Mouse (Mus musculus): Measurements from ENCODE around the gene Dennd5a. TPM values are rescaled to one million over a fixed set of nuclear protein-coding genes. Genes with fewer than 3 reads are reported as not detected.
A peak's percentile ranks its signal among the peaks of the same experiment; 100 is the strongest.
"Not testable (repeated sequence)": the region's sequence is repeated elsewhere in the genome, so short reads cannot be mapped to it uniquely, and the experiment has no call there.

The Dennd5a gene
- total RNA-seq (2021), result 100 to 1,000 TPM; 214 to 225 TPM
- long read RNA-seq, experiment 1, full-length matches to known transcripts, result 243 of 345 reads
- long read RNA-seq, experiment 1, partial matches to known transcripts, result 67 of 345 reads
- long read RNA-seq, experiment 1, other reads (novel, unspliced or antisense), result 35 of 345 reads
- long read RNA-seq, experiment 2, full-length matches to known transcripts, result 232 of 313 reads
- long read RNA-seq, experiment 2, partial matches to known transcripts, result 56 of 313 reads
- long read RNA-seq, experiment 2, other reads (novel, unspliced or antisense), result 25 of 313 reads

GRCm38 (mm10) chr7:109959716-109960612, at the start of gene Dennd5a:
Gene Dennd5a, minus strand, starts transcription at chr7:109960470.
- intact Hi-C loops (cut with DNase I), result loop anchor here (1.0 kb wide), 1 partner anchor 34 kb away; no protein-coding TSS in a partner anchor
- no peak for TF ChIP-seq CTCF (IDR thresholded peaks at IDR 0.05)
- Histone ChIP-seq H3K27ac (peak within 1 kb of the TSS; percentile 99), H3K4me3 (peak within 1 kb of the TSS; percentile 96)
- DNase-seq (ENCODE audit: extremely low spot score in 1 of 2, low spot score in 2 of 2), result peak; percentile 78 to 83

- intact Hi-C loops (cut with DNase I), result no loop called here
- no peak for TF ChIP-seq CTCF (IDR thresholded peaks at IDR 0.05)
- no peak overlapping the region for H3K27ac ChIP-seq
- no peak for DNase-seq (ENCODE audit: extremely low spot score in 1 of 2, low spot score in 2 of 2)
- H3K4me3 ChIP-seq, result no peak overlapping the region
These were observed 48.8 kb upstream of the Dennd5a start for GRCm38 (mm10) chr7:110009084-110009483.

- no peak for TF ChIP-seq CTCF (IDR thresholded peaks at IDR 0.05)
- DNase-seq (ENCODE audit: extremely low spot score in 1 of 2, low spot score in 2 of 2), result no peak
- no peak overlapping the region for H3K27ac ChIP-seq
- intact Hi-C loops (cut with DNase I), result no loop called here
- no peak overlapping the region for H3K4me3 ChIP-seq
These were observed 48.2 kb upstream of the Dennd5a start for GRCm38 (mm10) chr7:110008513-110008912.

- TF ChIP-seq CTCF (IDR thresholded peaks at IDR 0.05), result no peak
- no peak for DNase-seq (ENCODE audit: extremely low spot score in 1 of 2, low spot score in 2 of 2)
- intact Hi-C loops (cut with DNase I), result no loop called here
- no peak overlapping the region for H3K4me3 ChIP-seq
- H3K27ac ChIP-seq, result no peak overlapping the region
These were observed 46.4 kb upstream of the Dennd5a start for GRCm38 (mm10) chr7:110006471-110007195.

GRCm38 (mm10) chr7:110005976-110006375, 45.7 kb upstream of the Dennd5a start:
- no peak overlapping the region for H3K27ac ChIP-seq
- intact Hi-C loops (cut with DNase I), result no loop called here
- DNase-seq (ENCODE audit: extremely low spot score in 1 of 2, low spot score in 2 of 2), result no peak
- H3K4me3 ChIP-seq, result no peak overlapping the region
- TF ChIP-seq CTCF (IDR thresholded peaks at IDR 0.05), result no peak

GRCm38 (mm10) chr7:110002968-110003367, 42.7 kb upstream of the Dennd5a start:
- intact Hi-C loops (cut with DNase I), result no loop called here
- peak; percentile 36 to 40 for DNase-seq (ENCODE audit: extremely low spot score in 1 of 2, low spot score in 2 of 2)
- H3K27ac ChIP-seq, result no peak overlapping the region
- TF ChIP-seq CTCF (IDR thresholded peaks at IDR 0.05), result no peak
- peak overlapping the region; percentile 13 for H3K4me3 ChIP-seq

- intact Hi-C loops (cut with DNase I), result no loop called here
- no peak for TF ChIP-seq CTCF (IDR thresholded peaks at IDR 0.05)
- no peak overlapping the region for H3K4me3 ChIP-seq
- H3K27ac ChIP-seq, result no peak overlapping the region
- no peak for DNase-seq (ENCODE audit: extremely low spot score in 1 of 2, low spot score in 2 of 2)
These were observed 41.8 kb upstream of the Dennd5a start for GRCm38 (mm10) chr7:110002092-110002491.

- intact Hi-C loops (cut with DNase I), result no loop called here
- TF ChIP-seq CTCF (IDR thresholded peaks at IDR 0.05), result no peak
- no peak overlapping the region for H3K27ac ChIP-seq
These were observed 38.1 kb upstream of the Dennd5a start for GRCm38 (mm10) chr7:109998388-109998787.

GRCm38 (mm10) chr7:109993157-109993959, 33.1 kb upstream of the Dennd5a start:
- no peak for DNase-seq (ENCODE audit: extremely low spot score in 1 of 2, low spot score in 2 of 2)
- H3K27ac ChIP-seq, result no peak overlapping the region
- H3K4me3 ChIP-seq, result no peak overlapping the region
- intact Hi-C loops (cut with DNase I), result no loop called here
- TF ChIP-seq CTCF (IDR thresholded peaks at IDR 0.05), result no peak

More at GRCm38 (mm10) chr7:109998388-109998787, 38.1 kb upstream of the Dennd5a start:
- no peak overlapping the region for H3K4me3 ChIP-seq
- no peak for DNase-seq (ENCODE audit: extremely low spot score in 1 of 2, low spot score in 2 of 2)

GRCm38 (mm10) chr7:109991286-109991685, 31.0 kb upstream of the Dennd5a start:
- no peak for TF ChIP-seq CTCF (IDR thresholded peaks at IDR 0.05)
- no peak for DNase-seq (ENCODE audit: extremely low spot score in 1 of 2, low spot score in 2 of 2)
- intact Hi-C loops (cut with DNase I), result no loop called here
- Histone ChIP-seq H3K4me3 (no peak overlapping the region), H3K27ac (no peak overlapping the region)

- intact Hi-C loops (cut with DNase I), result loop anchor here (1.0 to 2.0 kb wide), 2 partner anchors 32 to 74 kb away; partner anchors contain the start of genes Ipo7 and Zfp143
- peak within 1 kb of the TSS; percentile 57 for H3K4me3 ChIP-seq
- peak within 1 kb of the TSS; percentile 87 for H3K27ac ChIP-seq
- peak; percentile 56 for TF ChIP-seq CTCF (IDR thresholded peaks at IDR 0.05)
- not testable (repeated sequence) for DNase-seq (ENCODE audit: extremely low spot score in 1 of 2, low spot score in 2 of 2)
These were observed 26.5 kb upstream of the Dennd5a start, which contains the start of gene Tmem41b for GRCm38 (mm10) chr7:109986775-109987174. Gene Tmem41b, minus strand, starts transcription at chr7:109986929.

Measured in left cerebral cortex, adult 2 months (tissue).